Mouse (Mus musculus): ENCODE measurements around the gene Vstm4. TPM values are rescaled to one million over a fixed set of nuclear protein-coding genes. Genes with fewer than 3 reads are reported as not detected.
A peak's percentile ranks its signal among the peaks of the same experiment; 100 is the strongest.

Gene Vstm4
- polyA plus RNA-seq, 1 experiment from 2014 or later: 26.7 TPM

DNA sequence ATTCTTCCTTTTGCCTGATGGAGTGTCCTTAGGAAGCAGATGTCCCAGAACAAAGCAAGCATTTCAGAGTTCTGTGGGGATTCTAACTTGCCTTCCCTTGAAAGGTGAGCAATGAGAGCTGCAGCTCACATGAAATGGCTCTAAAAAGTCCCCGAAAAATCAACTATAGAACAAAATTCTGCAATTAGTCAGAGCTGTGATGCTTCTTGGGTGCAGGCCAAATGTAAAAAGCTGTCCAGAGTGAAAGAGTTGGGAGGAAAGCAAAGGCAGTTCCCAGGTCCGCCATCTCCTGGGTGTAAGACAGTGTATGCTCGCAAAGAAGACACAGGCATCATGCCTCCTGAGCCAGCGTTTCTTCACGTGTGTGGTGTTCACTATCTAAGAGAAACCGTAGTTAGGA, 52.6 kb downstream of the Vstm4 start:
- 82% methylated on average over 6 of the region's 6 CpGs for WGBS
- Histone ChIP-seq H3K36me3 (no peaks in the 10 kb centered on the region), H3K27me3 (replicated peaks) (no peaks in the 10 kb centered on the region), H3K4me3 (replicated peaks) (no peak overlapping the region), H3K4me2 (replicated peaks) (no peak overlapping the region), H3K9me3 (no peaks in the 10 kb centered on the region), H3K4me1 (replicated peaks) (no peaks in the 10 kb centered on the region; the same call in 1 of the 2 replicates), H3K27ac (no peak overlapping the region), H3K9ac (no peak overlapping the region)
- ATAC-seq: no peak

DNA sequence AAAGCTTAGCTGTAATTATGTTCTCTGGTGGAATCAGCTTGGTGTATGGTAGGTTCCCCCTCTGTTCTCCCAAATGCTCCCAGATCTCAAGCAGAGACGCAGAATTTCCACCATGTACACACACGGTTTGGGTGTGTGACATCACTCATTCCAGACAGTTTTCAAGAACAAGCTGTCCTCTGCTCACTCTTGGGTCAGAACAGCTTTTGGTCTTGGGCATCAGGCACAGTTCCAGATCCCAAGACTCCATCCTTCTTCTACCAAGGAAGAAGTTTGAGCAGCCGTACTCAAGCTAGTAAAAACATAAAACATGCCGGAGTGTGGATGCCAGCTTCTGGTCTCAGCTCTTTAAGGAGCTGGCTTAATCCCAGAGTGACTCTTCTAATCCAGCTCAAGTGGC, 54.6 kb downstream of the Vstm4 start:
- Histone ChIP-seq H3K9me3 (no peaks in the 10 kb centered on the region), H3K4me2 (replicated peaks) (no peak overlapping the region), H3K4me3 (replicated peaks) (no peak overlapping the region), H3K36me3 (no peaks in the 10 kb centered on the region), H3K9ac (no peak overlapping the region), H3K27ac (no peak overlapping the region), H3K4me1 (replicated peaks) (no peaks in the 10 kb centered on the region; the same call in 1 of the 2 replicates), H3K27me3 (replicated peaks) (no peaks in the 10 kb centered on the region)
- WGBS: 84% methylated on average over 4 of the region's 4 CpGs
- ATAC-seq: no peak

DNA sequence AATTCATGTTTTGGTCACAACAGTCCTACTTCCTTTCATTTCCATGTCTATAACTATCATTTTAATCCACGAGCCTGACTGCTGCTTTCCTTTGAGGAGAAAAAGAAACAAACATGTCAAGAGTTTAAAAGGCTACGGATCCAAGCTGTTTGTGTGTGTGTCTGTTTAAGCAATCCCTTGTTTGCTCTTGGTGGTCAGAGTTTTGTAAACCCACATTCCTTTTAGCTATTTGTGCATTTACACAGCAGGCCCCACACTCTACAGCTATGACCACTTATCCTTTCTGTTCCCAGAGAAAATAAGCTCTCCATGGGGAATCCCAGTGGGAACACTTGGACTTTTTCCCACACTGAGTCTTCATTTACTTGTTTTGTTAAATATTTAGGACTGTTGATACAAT, 58.8 kb downstream of the Vstm4 start:
- 28% methylated on average over 2 of the region's 2 CpGs for WGBS
- Histone ChIP-seq H3K4me3 (replicated peaks) (no peak overlapping the region), H3K27me3 (replicated peaks) (no peaks in the 10 kb centered on the region), H3K9me3 (no peaks in the 10 kb centered on the region), H3K4me1 (replicated peaks) (no peaks in the 10 kb centered on the region), H3K9ac (no peak overlapping the region), H3K36me3 (no peaks in the 10 kb centered on the region), H3K27ac (no peak overlapping the region), H3K4me2 (replicated peaks) (no peak overlapping the region)
- peak; percentile 75 for ATAC-seq

GRCm38 (mm10) chr14:32917919-32918318, 61.4 kb downstream of the Vstm4 start:
- WGBS: 90% methylated on average over 1 of the region's 1 CpGs
- H3K4me1 ChIP-seq (replicated peaks): no peaks in the 10 kb centered on the region
- H3K4me3 ChIP-seq (replicated peaks): no peak overlapping the region
- no peaks in the 10 kb centered on the region for H3K27me3 ChIP-seq (replicated peaks)
- no peak overlapping the region for H3K4me2 ChIP-seq (replicated peaks)
- no peaks in the 10 kb centered on the region for H3K36me3 ChIP-seq
- H3K9ac ChIP-seq: no peak overlapping the region
- H3K27ac ChIP-seq: no peak overlapping the region
- H3K9me3 ChIP-seq: no peaks in the 10 kb centered on the region
- ATAC-seq: no peak

GRCm38 (mm10) chr14:32923871-32924270, 67.3 kb downstream of the Vstm4 start:
- Histone ChIP-seq H3K27me3 (replicated peaks) (no peaks in the 10 kb centered on the region), H3K4me1 (replicated peaks) (no peaks in the 10 kb centered on the region), H3K27ac (no peak overlapping the region), H3K9me3 (no peaks in the 10 kb centered on the region), H3K9ac (no peak overlapping the region), H3K36me3 (no peaks in the 10 kb centered on the region), H3K4me3 (replicated peaks) (no peak overlapping the region), H3K4me2 (replicated peaks) (no peak overlapping the region)
- no peak for ATAC-seq
- WGBS: 56% methylated on average over 9 of the region's 9 CpGs

DNA sequence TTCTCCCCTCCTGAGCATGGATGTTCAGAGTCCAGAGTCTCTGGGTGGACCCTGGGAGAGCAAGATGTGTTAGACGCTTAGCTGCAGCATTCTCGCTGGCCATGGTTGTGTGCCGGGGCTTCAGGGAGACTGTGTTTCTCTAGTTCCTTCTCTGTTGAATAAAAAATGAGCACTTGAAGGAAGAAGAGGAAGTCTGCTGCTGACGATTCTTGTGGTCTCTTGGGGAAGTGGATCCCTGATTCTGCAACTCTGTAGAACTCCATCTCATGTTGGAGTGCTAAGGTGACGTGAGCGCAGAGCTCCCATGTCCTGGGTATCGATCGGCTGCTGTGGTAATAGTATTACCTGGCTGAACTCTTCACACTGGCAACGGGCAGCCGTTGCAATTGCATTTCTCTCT, 75.2 kb downstream of the Vstm4 start:
- Histone ChIP-seq H3K27me3 (replicated peaks) (no peaks in the 10 kb centered on the region), H3K36me3 (no peaks in the 10 kb centered on the region), H3K9me3 (no peaks in the 10 kb centered on the region), H3K9ac (no peak overlapping the region; the same call in 1 of the 2 replicates), H3K4me2 (replicated peaks) (no peak overlapping the region), H3K4me1 (replicated peaks) (no peaks in the 10 kb centered on the region), H3K27ac (no peak overlapping the region), H3K4me3 (replicated peaks) (no peak overlapping the region)
- 80% methylated on average over 10 of the region's 10 CpGs for WGBS
- ATAC-seq: no peak

- H3K4me1 ChIP-seq (replicated peaks): no peaks in the 10 kb centered on the region
- no peak for ATAC-seq
- H3K4me2 ChIP-seq (replicated peaks): no peak overlapping the region
- H3K27me3 ChIP-seq (replicated peaks): no peaks in the 10 kb centered on the region
- H3K27ac ChIP-seq: no peak overlapping the region
- H3K9me3 ChIP-seq: no peaks in the 10 kb centered on the region
- 83% methylated on average over 8 of the region's 8 CpGs for WGBS
- no peaks in the 10 kb centered on the region for H3K36me3 ChIP-seq
- no peak overlapping the region for H3K9ac ChIP-seq
- H3K4me3 ChIP-seq (replicated peaks): no peak overlapping the region
Observed at GRCm38 (mm10) chr14:32932220-32932619, 75.7 kb downstream of the Vstm4 start.

GRCm38 (mm10) chr14:32934064-32934463, 77.5 kb downstream of the Vstm4 start:
- no peak overlapping the region for H3K4me3 ChIP-seq (replicated peaks)
- H3K9me3 ChIP-seq: no peaks in the 10 kb centered on the region
- H3K9ac ChIP-seq: no peak overlapping the region
- WGBS: 61% methylated on average over 6 of the region's 6 CpGs
- no peaks in the 10 kb centered on the region for H3K4me1 ChIP-seq (replicated peaks)
- no peak overlapping the region for H3K27ac ChIP-seq
- H3K27me3 ChIP-seq (replicated peaks): no peaks in the 10 kb centered on the region
- no peak for ATAC-seq
- H3K36me3 ChIP-seq: no peaks in the 10 kb centered on the region
- no peak overlapping the region for H3K4me2 ChIP-seq (replicated peaks)

GRCm38 (mm10) chr14:32939217-32939616, 82.7 kb downstream of the Vstm4 start:
- Histone ChIP-seq H3K4me1 (replicated peaks) (no peaks in the 10 kb centered on the region), H3K27me3 (replicated peaks) (no peaks in the 10 kb centered on the region), H3K9me3 (no peaks in the 10 kb centered on the region), H3K27ac (no peak overlapping the region), H3K9ac (no peak overlapping the region), H3K4me2 (replicated peaks) (no peak overlapping the region), H3K36me3 (no peaks in the 10 kb centered on the region), H3K4me3 (replicated peaks) (no peak overlapping the region)
- WGBS: 82% methylated on average over 5 of the region's 5 CpGs
- ATAC-seq: no peak

- no peaks in the 10 kb centered on the region for H3K27me3 ChIP-seq (replicated peaks)
Observed at GRCm38 (mm10) chr14:32947512-32947911, 91.0 kb downstream of the Vstm4 start.

GRCm38 (mm10) chr14:32950312-32951301, 94.1 kb downstream of the Vstm4 start:
- H3K4me3 ChIP-seq (replicated peaks): no peak overlapping the region
- peak; percentile 91 for ATAC-seq
- H3K27me3 ChIP-seq (replicated peaks): no peaks in the 10 kb centered on the region
- H3K27ac ChIP-seq: peak overlapping the region; percentile 61
- H3K4me1 ChIP-seq (replicated peaks): peaks cover 10% of the 10 kb centered on the region
- H3K9me3 ChIP-seq: no peaks in the 10 kb centered on the region
- no peak overlapping the region for H3K9ac ChIP-seq
- whole genome bisulfite sequencing: 45% methylated on average over 20 of the region's 20 CpGs
- no peak overlapping the region for H3K4me2 ChIP-seq (replicated peaks)
- no peaks in the 10 kb centered on the region for H3K36me3 ChIP-seq

More at GRCm38 (mm10) chr14:32947512-32947911, 91.0 kb downstream of the Vstm4 start:
- Histone ChIP-seq H3K9me3 (no peaks in the 10 kb centered on the region), H3K9ac (no peak overlapping the region), H3K27ac (no peak overlapping the region), H3K4me1 (replicated peaks) (peaks cover 10% of the 10 kb centered on the region), H3K4me2 (replicated peaks) (no peak overlapping the region), H3K4me3 (replicated peaks) (no peak overlapping the region), H3K36me3 (no peaks in the 10 kb centered on the region)
- no peak for ATAC-seq
- WGBS: 97% methylated on average over 2 of the region's 2 CpGs

- Histone ChIP-seq H3K36me3 (no peaks in the 10 kb centered on the region), H3K27me3 (replicated peaks) (no peaks in the 10 kb centered on the region), H3K4me2 (replicated peaks) (no peak overlapping the region), H3K9me3 (no peaks in the 10 kb centered on the region), H3K9ac (no peak overlapping the region), H3K4me3 (replicated peaks) (no peak overlapping the region), H3K27ac (no peak overlapping the region), H3K4me1 (replicated peaks) (peaks cover 13% of the 10 kb centered on the region)
- ATAC-seq: no peak
- WGBS: 61% methylated on average over 8 of the region's 8 CpGs
Observed at GRCm38 (mm10) chr14:32956486-32956885, 99.9 kb downstream of the Vstm4 start.

DNA sequence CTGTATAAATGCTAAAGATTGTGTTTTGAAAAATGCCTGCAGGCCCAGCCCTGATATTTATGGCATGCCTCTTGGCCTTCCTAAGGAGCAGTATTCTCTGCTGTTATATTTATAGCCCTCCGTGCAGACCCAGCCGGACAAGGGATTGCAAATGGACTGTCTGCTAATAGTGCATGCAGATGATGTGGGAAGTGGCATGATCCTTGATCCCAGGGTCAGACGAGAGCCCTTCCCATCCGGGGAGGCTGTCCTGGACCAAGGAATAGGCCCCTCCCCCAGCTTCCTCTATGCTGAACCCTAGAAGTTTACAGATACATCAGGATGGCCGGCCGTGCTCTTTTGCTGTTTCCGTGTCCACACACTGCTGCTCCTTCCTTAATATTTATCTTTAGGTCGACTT, 102.1 kb downstream of the Vstm4 start:
- Histone ChIP-seq H3K9me3 (no peaks in the 10 kb centered on the region), H3K4me2 (replicated peaks) (no peak overlapping the region), H3K27me3 (replicated peaks) (no peaks in the 10 kb centered on the region), H3K9ac (no peak overlapping the region), H3K4me1 (replicated peaks) (peaks cover 13% of the 10 kb centered on the region), H3K4me3 (replicated peaks) (no peak overlapping the region), H3K27ac (no peak overlapping the region), H3K36me3 (no peaks in the 10 kb centered on the region)
- ATAC-seq: no peak
- 24% methylated on average over 8 of the region's 8 CpGs for WGBS
